Mouse (Mus musculus) limb, embryonic 11.5 days (tissue): ENCODE results near the gene 4930590J08Rik. TPM values are rescaled to one million over a fixed set of nuclear protein-coding genes. Genes with fewer than 3 reads are reported as not detected.

Source experiments
- ATAC-seq: fragments of 200-750 bp; cut with Nextera tagmentation; 2 replicates; pipeline ENCODE4 v1.8.0; 2017; ENCODE audit warnings: low read depth; ENCODE audit not compliant: insufficient number of reproducible peaks, low FRiP score, low TSS enrichment
- DNase-seq: peaks from one replicate; pipeline ENCODE4 v3.0.0-alpha.2; 2015; ENCODE audit warnings: low spot score
- H3K27ac ChIP-seq: fragments of 300-500 bp; sonication (generic); replicated peaks from 2 replicates; pipeline ENCODE4 v1.5.1; 2014; ENCODE audit warnings: low read depth, mild to moderate bottlenecking, low read length
- H3K27me3 ChIP-seq: fragments of 300-500 bp; sonication (generic); 2 replicates; pipeline ENCODE4 v1.6.1; 2014; ENCODE audit warnings: mild to moderate bottlenecking, low read length, mixed read lengths; ENCODE audit not compliant: control insufficient read depth, insufficient read depth
- H3K36me3 ChIP-seq: fragments of 300-500 bp; sonication (generic); 2 replicates; pipeline ENCODE4 v1.6.1; 2014; ENCODE audit warnings: mild to moderate bottlenecking, low read length, moderate library complexity, mixed read lengths; ENCODE audit not compliant: control insufficient read depth, insufficient read depth
- H3K4me1 ChIP-seq: fragments of 300-500 bp; sonication (generic); 2 replicates; pipeline ENCODE4 v1.6.1; 2014; ENCODE audit warnings: low read length, mixed read lengths; ENCODE audit not compliant: control insufficient read depth, insufficient read depth
- H3K4me2 ChIP-seq: fragments of 300-500 bp; sonication (generic); 2 replicates; pipeline ENCODE4 v1.6.1; 2014; ENCODE audit warnings: low read depth, mild to moderate bottlenecking, moderate library complexity; ENCODE audit not compliant: severe bottlenecking
- H3K4me3 ChIP-seq: fragments of 300-500 bp; sonication (generic); 2 replicates; pipeline ENCODE4 v1.5.1; 2014; ENCODE audit warnings: low read depth, low read length
- H3K9ac ChIP-seq: fragments of 300-500 bp; sonication (generic); 2 replicates; pipeline ENCODE4 v1.6.1; 2014; ENCODE audit warnings: mild to moderate bottlenecking, low read length
- H3K9me3 ChIP-seq: fragments of 300-500 bp; sonication (generic); 2 replicates; pipeline ENCODE4 v1.6.1; 2016; ENCODE audit warnings: low read length; ENCODE audit not compliant: control insufficient read depth
- WGBS: fragments of 180-500 bp; shearing (Covaris S2); extraction: QIAGEN DNeasy Blood & Tissue Kit; methylation state at CpG from one replicate; pipeline ENCODE4 v1.1.7; 2014; 5-methylcytosine and 5-hydroxymethylcytosine counted together
- polyA plus RNA-seq: library from polyadenylated mRNA; unstranded; fragments of >200 nt; fragmentation: Nextera tagmentation; extraction: Ambion mirVana; gene quantifications from 2 replicates; pipeline ENCODE4 v1.2.1, GENCODE M21; 2014

The 4930590J08Rik gene
- polyA plus RNA-seq, 1 experiment from 2014 or later, result 0.73 TPM

- DNase-seq (peak; percentile 49), ATAC-seq (no peak)
- Histone ChIP-seq H3K9me3 (no peaks in the 10 kb centered on the region), H3K4me1 (peaks cover 9% of the 10 kb centered on the region), H3K27me3 (0 out of 2 replicates have a peak, but pooled peaks cover 2% of the 10 kb centered on the region), H3K36me3 (no peaks in the 10 kb centered on the region), H3K9ac (no peak overlapping the region), H3K4me3 (no peak overlapping the region), H3K27ac (peak overlapping the region; percentile 47; the same call in 1 of the 2 replicates), H3K4me2 (no peak overlapping the region)
- WGBS, result 33% methylated on average over 9 of the region's 9 CpGs
These were observed 69.6 kb downstream of the 4930590J08Rik start for GRCm38 (mm10) chr6:91972201-91972646.

GRCm38 (mm10) chr6:91973972-91974371 is 71.4 kb downstream of the 4930590J08Rik start:
- no peak overlapping the region for H3K4me2 ChIP-seq
- H3K27ac ChIP-seq, result no peak overlapping the region
- no peak for ATAC-seq
- no peaks in the 10 kb centered on the region for H3K9me3 ChIP-seq
- no peak for DNase-seq
- no peak overlapping the region for H3K4me3 ChIP-seq
- H3K36me3 ChIP-seq, result no peaks in the 10 kb centered on the region
- peaks cover 9% of the 10 kb centered on the region for H3K4me1 ChIP-seq
- H3K9ac ChIP-seq, result no peak overlapping the region
- H3K27me3 ChIP-seq, result peaks cover 8% of the 10 kb centered on the region
- 76% methylated on average over 6 of the region's 6 CpGs for WGBS

- WGBS, result under 1% methylated on average over 54 of the region's 62 CpGs
- ATAC-seq (peak; percentile 31; the same call in 1 of the 2 replicates), DNase-seq (peak; percentile 72)
- H3K36me3 ChIP-seq, result no peaks in the 10 kb centered on the region
- peak within 1 kb of the TSS; percentile 48 for H3K4me3 ChIP-seq
- H3K9ac ChIP-seq, result peak within 1 kb of the TSS; percentile 60
- peaks cover 20% of the 10 kb centered on the region for H3K27me3 ChIP-seq
- no peaks in the 10 kb centered on the region for H3K9me3 ChIP-seq
- no peaks in the 10 kb centered on the region for H3K4me1 ChIP-seq
- H3K27ac ChIP-seq, result no peak within 1 kb of the TSS
- H3K4me2 ChIP-seq, result peak within 1 kb of the TSS; percentile 94
These were observed 76.0 kb downstream of the 4930590J08Rik start, which contains the start of gene Fgd5 for GRCm38 (mm10) chr6:91978371-91979300. Fgd5 (plus strand) TSS chr6:91978878.

GRCm38 (mm10) chr6:91979301-91979996 is 76.8 kb downstream of the 4930590J08Rik start:
- H3K27me3 ChIP-seq, result peaks cover 20% of the 10 kb centered on the region
- peak overlapping the region; percentile 60 for H3K9ac ChIP-seq
- H3K27ac ChIP-seq, result no peak overlapping the region
- no peaks in the 10 kb centered on the region for H3K36me3 ChIP-seq
- H3K9me3 ChIP-seq, result no peaks in the 10 kb centered on the region
- no peaks in the 10 kb centered on the region for H3K4me1 ChIP-seq
- WGBS, result 10% methylated on average over 23 of the region's 23 CpGs
- H3K4me3 ChIP-seq, result peak overlapping the region; percentile 48
- DNase-seq (peak; percentile 36), ATAC-seq (no peak)
- peak overlapping the region; percentile 94 for H3K4me2 ChIP-seq

GRCm38 (mm10) chr6:91980011-91980410 is 77.4 kb downstream of the 4930590J08Rik start:
- WGBS, result 50% methylated on average over 3 of the region's 3 CpGs
- DNase-seq (no peak), ATAC-seq (no peak)
- peaks cover 20% of the 10 kb centered on the region for H3K27me3 ChIP-seq
- no peak overlapping the region for H3K4me3 ChIP-seq
- H3K4me2 ChIP-seq, result 0 out of 2 replicates have a peak overlapping the region, but pooled peaks have one; percentile 94
- no peaks in the 10 kb centered on the region for H3K9me3 ChIP-seq
- H3K36me3 ChIP-seq, result no peaks in the 10 kb centered on the region
- H3K9ac ChIP-seq, result no peak overlapping the region
- no peak overlapping the region for H3K27ac ChIP-seq
- H3K4me1 ChIP-seq, result no peaks in the 10 kb centered on the region

- no peak overlapping the region for H3K4me3 ChIP-seq
- H3K27me3 ChIP-seq, result no peaks in the 10 kb centered on the region
- ATAC-seq (no peak), DNase-seq (no peak)
- no peaks in the 10 kb centered on the region for H3K4me1 ChIP-seq
- H3K4me2 ChIP-seq, result no peak overlapping the region
- H3K9ac ChIP-seq, result no peak overlapping the region
- H3K27ac ChIP-seq, result no peak overlapping the region
- H3K36me3 ChIP-seq, result no peaks in the 10 kb centered on the region
- H3K9me3 ChIP-seq, result no peaks in the 10 kb centered on the region
- WGBS, result 89% methylated on average over 8 of the region's 8 CpGs
These were observed 87.5 kb downstream of the 4930590J08Rik start for GRCm38 (mm10) chr6:91990101-91990500.

GRCm38 (mm10) chr6:91992823-91993222 is 90.2 kb downstream of the 4930590J08Rik start:
- ATAC-seq (no peak), DNase-seq (no peak)
- WGBS, result 78% methylated on average over 2 of the region's 2 CpGs
- H3K27me3 ChIP-seq, result no peaks in the 10 kb centered on the region
- H3K36me3 ChIP-seq, result no peaks in the 10 kb centered on the region
- no peak overlapping the region for H3K9ac ChIP-seq
- no peak overlapping the region for H3K4me2 ChIP-seq
- no peak overlapping the region for H3K27ac ChIP-seq
- no peaks in the 10 kb centered on the region for H3K4me1 ChIP-seq
- H3K9me3 ChIP-seq, result no peaks in the 10 kb centered on the region
- no peak overlapping the region for H3K4me3 ChIP-seq

- Histone ChIP-seq H3K4me1 (no peaks in the 10 kb centered on the region), H3K9me3 (no peaks in the 10 kb centered on the region), H3K36me3 (no peaks in the 10 kb centered on the region), H3K9ac (no peak overlapping the region), H3K27ac (no peak overlapping the region), H3K4me3 (no peak overlapping the region), H3K4me2 (no peak overlapping the region), H3K27me3 (no peaks in the 10 kb centered on the region)
- WGBS, result 76% methylated on average over 8 of the region's 8 CpGs
- ATAC-seq (no peak), DNase-seq (no peak)
These were observed 91.3 kb downstream of the 4930590J08Rik start for GRCm38 (mm10) chr6:91993795-91994505.
